Mouse (Mus musculus) lung, postnatal 4 days (tissue): ENCODE measurements around the gene Hs3st1.

Experiments used
- DNase-seq, 2 experiments: peaks; one replicate each; pipeline ENCODE4 v3.0.0; 2021

Gene Hs3st1

DNA sequence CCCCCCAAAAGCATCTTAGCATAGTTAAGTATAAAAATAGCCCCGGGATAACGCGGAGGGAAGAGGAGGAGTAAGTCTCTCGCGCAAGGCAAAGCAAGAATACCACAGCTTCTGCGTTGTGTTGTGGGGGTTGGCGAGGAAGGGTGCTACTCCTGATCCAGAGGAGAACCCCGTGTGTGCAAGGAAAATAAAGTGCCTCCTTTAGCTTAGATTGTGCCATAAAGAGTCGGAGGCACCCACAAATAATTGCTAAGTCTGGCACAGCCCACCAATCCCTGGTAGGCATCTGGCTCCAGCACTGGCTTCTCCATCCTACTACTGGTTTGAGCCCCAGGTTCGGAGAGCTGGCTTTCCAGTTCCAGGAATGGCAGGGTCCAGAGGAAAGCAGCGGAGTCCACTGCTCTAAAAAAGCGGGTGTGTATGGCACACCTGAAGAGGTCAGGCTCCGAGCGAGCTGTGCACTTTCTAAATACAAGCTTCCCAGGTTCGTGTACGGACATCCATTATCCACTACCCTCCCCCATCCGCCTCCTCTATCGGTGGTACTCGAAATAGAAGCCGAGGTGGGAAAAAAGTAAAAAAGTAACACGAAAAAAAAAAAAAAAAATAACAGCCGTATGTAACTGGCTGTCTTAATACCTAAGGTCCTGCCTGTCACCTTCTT lies 111.9 kb downstream of the Hs3st1 start:
- no peak for DNase-seq

DNA sequence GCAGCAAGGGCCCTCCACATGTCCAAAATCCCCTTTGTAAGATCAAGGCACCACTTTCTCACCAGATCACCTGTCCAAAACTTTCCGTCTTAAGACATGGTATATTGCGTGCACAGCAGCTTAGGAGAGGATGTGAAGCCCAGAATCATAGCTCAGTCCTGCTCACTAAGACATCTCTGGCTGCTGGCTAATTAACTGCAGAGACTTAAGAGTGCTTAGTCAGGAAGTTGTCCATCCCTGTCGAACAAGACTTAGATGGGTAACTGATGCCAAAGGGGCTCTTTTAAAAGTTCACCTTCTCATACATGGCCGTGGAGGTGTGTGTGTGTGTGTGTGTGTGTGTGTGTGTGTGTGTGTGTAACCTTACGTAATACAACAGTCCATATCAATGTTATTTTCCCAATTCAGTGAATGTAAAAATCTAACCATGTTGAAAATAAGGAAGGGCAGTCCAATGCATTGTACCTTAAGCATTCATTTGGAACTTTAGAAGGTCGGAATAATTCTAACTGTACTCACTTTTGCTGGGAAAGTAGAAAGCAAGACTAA lies 113.0 kb downstream of the Hs3st1 start:
- no peak for DNase-seq

DNA sequence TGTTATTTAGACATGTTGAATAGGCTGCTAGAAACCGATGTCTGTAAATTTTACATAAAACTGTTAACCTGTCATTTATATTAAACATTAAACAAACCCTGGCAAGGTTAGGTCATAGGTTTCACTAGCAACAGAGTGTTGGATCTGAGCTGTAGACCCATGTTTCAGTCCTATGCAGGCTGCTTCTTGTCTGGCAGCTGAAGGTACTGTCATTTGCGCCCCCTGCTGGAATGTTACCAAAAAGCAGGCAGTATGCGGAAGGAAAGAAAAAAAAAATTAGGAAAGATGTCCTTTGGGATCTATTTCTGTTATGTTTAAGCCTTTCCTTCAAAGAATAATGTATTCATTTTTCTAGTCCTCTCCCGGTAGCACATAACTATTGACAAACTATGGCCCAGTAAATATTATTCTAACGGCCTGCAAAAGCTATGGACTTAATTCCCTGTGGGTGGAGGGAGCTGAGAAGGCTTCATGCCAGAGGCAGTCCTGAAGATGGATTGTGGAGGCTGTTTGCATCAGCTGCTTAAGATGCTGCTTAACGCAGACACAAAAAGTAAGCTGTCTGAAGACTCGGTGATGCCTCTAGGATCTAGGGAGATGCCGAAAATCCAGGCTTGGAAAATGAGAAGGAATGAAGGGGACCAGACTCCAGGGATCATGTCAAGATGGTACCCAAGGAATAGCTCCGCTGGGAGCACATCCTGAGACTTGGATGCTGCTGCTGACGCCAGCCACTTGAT lies 115.7 kb downstream of the Hs3st1 start:
- DNase-seq: peak; percentile 37 to 73

DNA sequence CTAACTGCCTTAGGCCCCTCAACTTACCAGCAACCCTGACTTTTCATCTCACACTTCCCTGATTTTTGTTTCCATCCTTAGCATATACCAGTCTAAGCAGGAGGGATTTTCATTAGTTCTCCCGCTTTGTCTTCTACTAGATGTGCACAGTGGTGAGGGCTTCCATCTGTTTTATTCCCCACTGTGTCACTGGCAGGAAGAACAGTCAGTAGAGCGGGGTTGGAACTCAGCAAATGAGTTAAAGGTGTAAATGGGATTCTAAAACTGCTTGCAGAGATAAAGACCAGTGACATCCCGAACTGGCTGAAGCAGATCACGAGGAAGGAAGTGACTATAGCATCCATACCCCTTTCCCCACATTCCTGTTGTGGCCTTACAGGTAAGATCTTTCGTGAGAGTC lies 116.3 kb downstream of the Hs3st1 start:
- no peak for DNase-seq

GRCm38 (mm10) chr5:39637874-39638273 lies 117.4 kb downstream of the Hs3st1 start:
- DNase-seq: no peak

DNA sequence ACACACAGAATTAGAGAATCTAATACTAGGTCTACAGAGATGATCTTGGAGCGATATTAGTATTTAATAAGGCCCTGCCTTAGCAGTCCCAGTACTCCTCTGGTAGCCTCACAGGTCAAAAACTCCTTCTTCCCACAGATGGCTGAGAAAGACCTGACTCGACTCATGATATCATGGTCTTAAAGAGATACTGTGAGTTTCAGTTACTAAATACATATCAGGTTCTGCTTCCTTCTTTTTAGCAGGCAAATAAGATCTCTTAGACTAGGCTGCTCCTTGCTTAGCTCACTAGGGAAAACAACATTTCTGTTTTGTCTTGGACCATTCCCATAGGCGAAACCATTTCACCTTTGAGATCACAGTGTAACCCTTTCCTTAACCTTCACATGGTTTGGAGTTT lies 119.2 kb downstream of the Hs3st1 start:
- no peak for DNase-seq

GRCm38 (mm10) chr5:39634300-39635047 lies 120.8 kb downstream of the Hs3st1 start:
- DNase-seq: no peak

GRCm38 (mm10) chr5:39633206-39633605 lies 122.1 kb downstream of the Hs3st1 start:
- no peak for DNase-seq

DNA sequence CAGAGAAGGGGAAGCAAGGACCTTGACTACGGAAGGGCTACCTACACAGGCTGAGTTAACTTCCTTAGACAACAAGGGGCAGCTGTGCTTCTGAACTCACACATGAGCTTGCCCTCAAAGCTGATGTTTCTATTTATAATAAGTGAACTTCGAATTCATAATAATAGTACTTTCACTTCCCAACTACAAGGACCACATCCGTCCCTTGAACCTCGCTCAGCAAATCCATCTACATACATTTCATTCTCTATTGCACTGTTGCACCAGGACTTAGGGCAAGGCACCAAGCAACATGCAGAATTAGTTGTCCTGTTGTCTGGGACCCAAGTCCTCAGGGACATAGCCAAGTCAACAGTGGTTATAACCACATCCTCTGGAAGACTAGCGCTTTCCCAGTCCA lies 124.4 kb downstream of the Hs3st1 start:
- DNase-seq: no peak

DNA sequence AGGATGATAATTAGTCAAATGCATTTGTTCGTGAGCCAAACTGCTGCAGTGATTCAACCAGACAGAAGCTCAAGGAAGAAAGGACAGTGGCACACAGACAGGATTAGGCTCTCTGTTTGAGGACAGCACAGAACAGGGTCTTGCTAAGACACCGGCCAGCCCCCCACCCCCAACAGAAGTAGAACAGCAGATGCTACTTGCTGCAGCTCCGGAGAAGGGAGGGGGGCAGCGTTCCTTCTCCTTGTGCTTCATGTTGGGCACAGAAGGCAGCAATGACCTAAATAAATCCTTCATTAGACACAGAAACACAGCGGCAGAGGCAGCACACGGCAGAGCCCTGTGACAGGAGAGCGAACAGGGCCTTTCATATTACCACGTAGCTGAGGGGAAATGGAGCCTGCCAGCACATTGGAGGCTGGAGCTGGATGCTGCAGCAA lies 130.2 kb downstream of the Hs3st1 start:
- DNase-seq: no peak

DNA sequence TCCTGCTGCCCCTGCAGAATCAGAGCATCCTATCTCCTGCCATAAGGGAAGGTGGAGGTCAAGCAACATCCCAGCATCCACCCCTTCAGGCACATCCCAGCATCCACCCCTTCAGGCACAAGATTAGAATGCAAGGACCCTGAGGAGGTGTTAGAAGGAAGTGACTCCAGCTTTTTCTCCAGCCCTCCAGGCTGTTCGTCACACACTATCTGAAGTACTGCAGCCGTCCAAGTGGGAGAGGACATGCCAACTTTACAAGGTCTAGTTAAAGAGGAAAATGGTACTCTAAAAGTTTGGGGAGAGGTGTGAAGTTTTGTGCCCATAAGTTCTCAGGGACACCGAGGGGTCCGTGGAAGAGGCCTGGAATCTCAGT lies 131.1 kb downstream of the Hs3st1 start:
- no peak for DNase-seq

DNA sequence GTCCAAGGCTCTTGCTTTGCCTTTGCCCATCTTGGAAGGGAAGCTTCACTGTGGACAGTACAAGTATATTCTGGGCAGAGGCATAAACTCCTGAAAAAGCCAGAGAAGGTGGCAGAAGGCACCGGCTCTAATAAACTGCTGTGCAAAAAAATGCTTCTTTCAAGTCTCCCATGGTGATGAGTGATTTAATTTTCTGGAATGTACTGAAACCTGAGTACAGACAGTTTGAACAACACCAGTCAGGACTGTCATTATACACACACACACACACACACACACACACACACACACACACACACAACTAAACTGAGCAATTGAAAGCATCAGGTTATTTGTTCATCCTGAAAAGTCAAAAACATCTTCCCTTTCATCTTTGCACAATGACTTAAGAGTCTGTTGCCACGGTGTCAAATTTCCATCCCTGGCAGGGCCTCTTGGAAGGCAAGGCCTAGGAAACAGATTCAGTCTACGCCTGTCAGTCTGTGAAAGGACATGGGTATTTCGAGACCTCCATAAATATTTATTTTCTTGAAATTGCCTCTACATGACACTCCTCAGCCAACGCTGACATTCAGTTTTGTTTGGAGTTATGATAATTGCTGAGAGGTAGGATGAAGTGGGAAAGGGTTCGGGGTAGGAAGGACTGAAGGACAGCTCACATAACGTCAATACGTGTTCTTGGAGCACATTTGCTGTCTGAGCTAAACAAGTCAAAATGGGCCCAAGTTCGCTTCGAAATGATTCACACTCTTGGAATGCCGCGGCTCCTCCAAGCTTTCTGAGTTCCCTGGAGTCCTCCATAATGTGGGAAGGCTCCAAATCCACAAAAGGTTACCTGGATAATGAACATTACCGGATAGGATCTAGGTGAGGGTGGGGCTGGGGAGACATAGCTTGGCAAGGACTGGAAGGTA lies 131.7 kb downstream of the Hs3st1 start:
- DNase-seq: no peak

- DNase-seq: no peak
Measured at GRCm38 (mm10) chr5:39620206-39620866, 134.9 kb downstream of the Hs3st1 start.

DNA sequence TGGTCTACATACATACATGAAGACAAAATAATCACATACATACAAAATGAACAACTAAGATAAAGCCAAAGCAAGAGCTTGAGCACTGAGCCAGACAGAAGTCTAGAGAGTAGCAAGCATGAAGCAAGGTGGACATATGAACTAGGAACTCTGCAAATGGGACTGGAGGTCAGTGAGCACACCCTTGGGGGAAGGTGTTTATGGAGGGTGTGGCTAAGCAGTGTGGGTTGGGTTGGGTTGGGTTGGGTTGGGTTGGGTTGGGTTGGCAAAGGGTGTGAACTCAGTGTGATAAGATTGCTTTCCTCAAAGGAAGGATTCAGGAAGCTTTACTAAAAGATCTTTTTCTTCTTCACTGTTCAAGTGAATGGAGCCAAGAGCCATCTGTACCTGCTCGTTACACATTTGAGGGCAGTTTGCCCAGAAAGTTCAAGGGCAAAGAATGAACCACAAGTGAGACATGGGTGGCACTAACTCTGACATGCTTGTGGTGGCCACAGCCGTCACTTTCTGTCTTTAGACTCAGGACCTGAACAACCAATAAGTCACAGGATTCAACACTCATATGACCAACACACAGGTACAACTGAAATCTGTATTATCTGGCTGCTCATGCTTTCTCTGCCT lies 137.8 kb downstream of the Hs3st1 start:
- DNase-seq: no peak

GRCm38 (mm10) chr5:39615202-39615601 lies 140.1 kb downstream of the Hs3st1 start:
- DNase-seq: no peak

DNA sequence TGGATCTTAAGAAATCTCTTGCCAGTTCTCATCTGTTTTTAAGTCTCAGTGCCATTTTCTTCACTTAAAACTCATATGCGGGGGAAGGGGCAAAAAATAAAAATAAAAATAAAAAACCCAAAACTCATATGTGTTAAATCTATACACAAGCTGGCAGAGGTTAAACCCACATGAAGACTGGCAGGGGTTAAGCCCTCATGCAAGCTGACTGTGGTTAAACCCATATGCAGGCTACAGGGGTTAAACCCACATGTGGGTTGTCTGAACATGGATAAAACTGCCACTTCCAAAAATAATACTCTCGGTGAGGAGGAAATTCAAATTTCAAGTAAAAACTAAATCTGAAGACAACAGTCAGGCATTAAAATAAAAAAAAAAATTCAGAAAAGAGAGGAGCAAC lies 141.7 kb downstream of the Hs3st1 start:
- DNase-seq: no peak

DNA sequence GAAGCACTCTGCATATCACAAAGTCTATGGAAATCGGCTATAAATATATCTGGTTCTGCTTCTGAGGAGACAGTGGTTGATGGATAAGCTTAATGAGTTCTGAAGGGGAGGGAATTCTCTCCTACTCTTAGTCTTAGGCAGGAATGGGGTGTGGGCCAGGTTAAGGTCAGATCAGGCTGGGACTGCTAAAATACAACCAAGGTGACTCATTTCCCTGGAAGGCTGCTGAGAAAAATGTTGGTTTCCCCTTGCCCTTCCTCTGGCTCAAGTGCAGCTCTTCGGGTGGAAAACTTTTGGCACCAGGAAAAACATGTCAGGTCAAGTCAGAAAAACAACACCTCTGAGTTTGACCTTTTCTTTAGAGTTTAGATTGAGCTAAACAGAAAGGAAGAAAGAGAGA lies 143.0 kb downstream of the Hs3st1 start:
- DNase-seq: no peak

DNA sequence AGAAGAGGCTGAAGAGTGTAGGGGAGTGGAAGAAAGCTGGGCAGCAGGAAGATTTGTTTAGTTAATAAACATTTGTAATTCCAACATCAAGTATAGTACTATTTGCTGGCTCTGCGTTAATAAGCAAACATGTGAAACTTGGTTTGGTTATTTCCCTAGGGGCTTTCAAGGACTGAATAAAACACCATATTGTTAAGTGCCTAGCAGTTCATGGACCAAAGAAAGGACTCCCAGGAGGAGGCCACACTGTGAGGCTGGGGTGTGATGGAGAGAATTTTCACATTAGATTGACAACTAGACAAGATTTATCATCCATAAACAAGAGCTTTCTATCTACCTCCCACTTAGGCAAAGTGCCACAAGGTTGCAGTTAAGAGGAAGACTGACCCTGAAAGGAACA lies 147.0 kb downstream of the Hs3st1 start:
- no peak for DNase-seq

GRCm38 (mm10) chr5:39594737-39595136 lies 160.5 kb downstream of the Hs3st1 start:
- DNase-seq: no peak
